Mouse (Mus musculus): ENCODE data around the gene Pcdh9.

DNA sequence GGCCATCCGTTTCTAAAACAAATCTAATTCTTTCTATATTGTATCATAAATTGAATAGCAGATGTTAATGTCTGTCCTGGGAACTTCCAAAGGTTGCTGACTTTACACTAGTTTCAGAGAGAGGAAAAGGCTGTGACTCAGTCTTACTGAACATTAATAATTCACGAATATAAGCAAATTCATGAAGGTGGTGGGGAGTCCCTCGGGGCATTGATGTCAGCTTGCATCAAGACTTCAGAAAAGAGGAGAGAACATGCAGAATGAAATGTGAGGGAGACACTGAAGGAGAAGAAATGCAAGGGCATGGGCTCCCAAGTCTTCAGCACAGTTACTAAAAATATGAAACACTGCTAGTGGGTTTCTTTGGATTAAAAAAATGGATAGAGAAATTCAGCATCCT lies 181.8 kb downstream of the Pcdh9 start:
- TF ChIP-seq CTCF (IDR thresholded peaks at IDR 0.05; ENCODE audit: low read depth, low read length) (no peak), POLR2A (IDR thresholded peaks at IDR 0.05; ENCODE audit: extremely low read depth, insufficient read depth, low read length) (no peak)

Data from liver, adult 2 months (tissue).